Mouse (Mus musculus) testis, postnatal 14 days (tissue): ENCODE data around the gene Epgn.

Experiments used
- DNase-seq: peaks from one replicate; pipeline ENCODE4 v3.0.0; 2021; ENCODE audit warnings: low spot score

Epgn gene

GRCm38 (mm10) chr5:91027164-91027563 lies at the start of gene Epgn:
Gene Epgn (plus strand): TSS chr5:91027464.
- no peak for DNase-seq

DNA sequence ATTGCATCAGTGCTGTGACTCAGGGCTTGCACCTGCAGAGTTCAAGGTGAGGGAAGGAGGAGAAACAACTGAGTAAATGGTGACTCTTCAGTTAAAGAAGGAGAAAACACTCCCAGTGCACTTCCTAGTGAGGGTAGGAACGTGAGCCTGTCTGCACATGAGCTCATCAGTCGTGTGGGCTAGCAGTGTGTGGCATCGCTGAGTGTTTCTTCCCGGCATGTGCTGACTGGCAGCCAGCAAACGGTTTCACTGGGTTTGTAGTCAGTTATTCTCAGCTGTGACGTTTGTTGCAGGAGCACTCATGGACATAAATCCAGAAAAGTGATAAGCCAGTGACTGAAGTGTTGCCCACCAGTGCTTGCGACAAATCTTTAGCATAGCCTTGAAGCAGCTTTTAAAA lies 47.0 kb upstream of the Epgn start:
- no peak for DNase-seq

DNA sequence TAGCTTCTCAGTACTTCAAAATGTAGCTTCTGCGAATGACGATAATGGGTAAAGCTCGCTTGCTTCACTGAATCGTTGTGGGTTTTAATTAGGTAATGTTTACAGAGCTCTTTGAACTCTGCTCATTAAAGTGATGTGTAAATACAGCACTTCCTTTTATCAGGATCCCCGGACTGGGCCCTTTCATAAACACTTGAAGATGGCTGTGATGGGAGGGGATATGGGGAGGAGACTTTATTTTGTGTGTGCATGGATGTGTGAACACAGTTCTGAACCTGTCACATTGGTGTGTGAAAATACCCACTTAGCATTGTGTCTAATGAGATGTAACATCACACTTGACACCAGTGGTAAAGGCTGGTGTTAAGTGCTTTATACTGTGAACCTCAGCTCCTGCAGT lies 39.7 kb upstream of the Epgn start:
- no peak for DNase-seq

GRCm38 (mm10) chr5:90988149-90988548 lies 39.1 kb upstream of the Epgn start:
- DNase-seq = no peak

DNA sequence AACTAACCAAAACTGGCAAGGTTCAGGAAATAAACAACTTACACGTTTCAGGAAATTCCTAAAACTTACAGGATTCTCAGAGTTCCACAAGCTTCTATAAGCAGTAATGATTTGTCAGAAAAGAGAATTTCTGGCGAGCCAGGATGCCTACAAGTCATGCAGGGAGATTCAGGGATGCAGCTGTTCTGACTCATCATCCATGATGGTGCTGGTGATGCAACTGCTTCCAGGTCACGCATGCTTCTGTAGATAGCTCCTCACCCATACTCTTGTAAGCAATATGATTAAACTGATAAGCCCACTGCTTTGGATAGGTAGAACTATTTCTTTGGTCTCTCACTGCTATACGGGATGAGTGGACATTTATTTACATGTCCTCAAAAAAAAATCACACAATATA lies 38.7 kb upstream of the Epgn start:
- no peak for DNase-seq

DNA sequence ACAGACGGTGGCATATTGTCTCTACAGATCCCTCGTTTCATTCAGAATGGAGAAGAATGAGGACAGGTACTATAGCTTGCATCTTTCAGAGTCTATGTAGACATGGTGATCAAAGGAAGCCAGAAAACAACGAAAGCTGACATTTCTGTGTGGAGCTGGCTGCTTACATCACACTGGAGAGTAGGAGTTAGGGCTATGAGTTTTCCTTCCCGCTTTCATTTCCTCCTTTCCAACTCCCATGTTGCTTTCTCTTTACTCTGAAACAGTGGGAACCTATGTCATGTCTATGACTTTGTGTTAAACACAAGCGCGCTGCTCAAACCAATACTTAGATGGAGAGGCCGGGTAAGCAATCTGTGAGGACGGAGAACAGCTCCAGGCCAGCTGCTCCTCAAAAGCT lies 27.3 kb upstream of the Epgn start:
- no peak for DNase-seq

- no peak for DNase-seq
Observed at GRCm38 (mm10) chr5:91015216-91015615, 12.0 kb upstream of the Epgn start.

- DNase-seq = no peak
Observed at GRCm38 (mm10) chr5:91023114-91023513, 4.2 kb upstream of the Epgn start.

DNA sequence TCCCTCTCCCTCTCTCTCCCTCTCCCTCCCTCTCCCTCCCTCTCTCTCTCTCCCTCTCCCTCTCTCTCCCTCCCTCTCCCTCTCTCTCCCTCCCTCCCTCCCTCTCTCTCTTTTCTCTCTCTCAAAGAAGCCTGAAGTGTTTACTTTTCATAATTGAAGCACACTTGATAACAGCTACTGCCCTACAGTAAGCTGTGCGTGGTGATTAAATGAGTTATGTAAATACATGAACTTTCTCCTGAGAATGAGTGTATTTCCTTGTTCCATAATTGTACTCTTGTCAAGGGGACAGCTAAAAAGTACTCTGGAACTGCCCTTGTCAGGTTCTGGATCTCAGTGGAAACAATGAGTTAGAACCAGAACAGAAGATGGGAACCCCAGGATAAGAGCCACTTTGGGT lies 576 bp downstream of the Epgn start:
- DNase-seq = no peak

DNA sequence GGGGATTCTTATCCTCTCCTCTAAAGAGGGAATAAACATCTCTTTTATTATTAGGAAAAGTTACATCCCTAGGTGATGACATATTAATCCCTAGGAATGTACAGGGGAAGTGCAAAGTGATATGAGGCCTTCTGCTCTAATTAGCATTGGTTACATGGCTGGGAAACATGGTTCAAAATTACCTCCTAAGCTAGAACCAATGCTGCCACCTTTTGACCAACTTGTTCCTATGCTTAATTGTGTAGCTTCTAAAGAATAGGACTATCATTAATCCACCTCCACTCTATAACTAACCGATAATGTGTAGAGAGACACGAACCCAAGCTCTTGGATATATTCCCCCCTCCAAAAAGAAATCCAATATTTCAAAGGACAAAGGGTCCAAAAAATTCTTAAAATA lies 3.4 kb downstream of the Epgn start:
- DNase-seq = no peak

DNA sequence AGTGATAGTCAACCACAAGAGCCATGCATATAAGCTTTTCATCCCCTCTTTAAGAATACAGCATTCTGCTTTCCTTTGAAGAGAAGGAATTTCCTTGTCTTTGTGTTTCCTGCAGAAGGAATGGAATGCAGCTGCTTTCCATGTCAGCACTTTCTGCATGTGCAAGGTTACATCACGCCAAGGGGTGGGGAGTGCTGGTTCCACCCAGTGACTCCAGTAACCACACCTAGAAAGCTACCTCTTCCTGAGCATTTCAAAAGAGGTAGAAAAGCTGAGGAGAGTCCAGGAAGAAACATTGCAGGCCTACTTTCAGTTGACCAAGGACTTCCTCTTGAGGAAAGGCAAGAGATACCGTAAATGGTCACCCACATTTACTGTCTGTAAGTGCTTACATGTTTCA lies 8.1 kb downstream of the Epgn start:
- no peak for DNase-seq

DNA sequence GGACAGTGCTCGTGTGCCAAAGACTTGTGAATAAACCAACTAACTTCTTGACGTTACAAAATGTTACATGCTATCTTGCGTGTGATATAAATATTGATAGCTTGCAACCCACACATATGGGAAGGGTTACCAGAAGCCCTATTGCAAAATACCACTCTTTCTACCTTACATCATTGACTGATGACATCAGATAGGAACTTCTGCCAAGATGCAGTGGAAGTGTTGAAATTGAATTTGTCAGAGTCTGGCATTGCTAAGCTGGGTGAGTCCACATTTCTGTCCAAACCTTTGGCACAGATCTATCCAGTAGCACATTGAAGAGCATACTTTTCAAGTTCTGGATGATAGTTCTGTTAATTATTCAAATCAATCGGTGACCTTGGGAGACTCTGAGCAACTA lies 9.4 kb downstream of the Epgn start:
- no peak for DNase-seq

GRCm38 (mm10) chr5:91037756-91038155 lies 10.5 kb downstream of the Epgn start:
- DNase-seq = no peak

DNA sequence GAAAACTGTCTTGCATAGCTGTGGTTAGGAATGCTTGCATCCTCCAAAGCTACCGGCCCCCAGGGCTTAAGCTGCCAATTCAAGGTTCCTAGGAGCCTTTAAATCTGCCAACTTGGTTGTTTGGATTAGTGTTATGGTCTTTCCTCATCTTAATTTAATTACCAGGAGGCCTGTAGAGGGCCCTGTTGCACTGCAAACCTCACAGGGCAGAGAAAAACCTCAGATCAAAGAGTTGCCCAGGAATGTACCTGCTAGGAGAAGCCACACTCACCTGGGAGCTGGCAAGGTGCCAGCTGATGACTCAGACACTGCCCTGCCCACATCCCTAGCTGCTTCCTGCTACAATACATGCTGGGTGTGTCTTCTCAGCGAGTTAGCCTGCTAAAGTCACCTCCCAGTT lies 11.3 kb downstream of the Epgn start:
- DNase-seq = peak; percentile 15

- no peak for DNase-seq
Observed at GRCm38 (mm10) chr5:91038963-91039362, 11.7 kb downstream of the Epgn start.

GRCm38 (mm10) chr5:91047987-91048386 lies 20.7 kb downstream of the Epgn start:
- DNase-seq = no peak

DNA sequence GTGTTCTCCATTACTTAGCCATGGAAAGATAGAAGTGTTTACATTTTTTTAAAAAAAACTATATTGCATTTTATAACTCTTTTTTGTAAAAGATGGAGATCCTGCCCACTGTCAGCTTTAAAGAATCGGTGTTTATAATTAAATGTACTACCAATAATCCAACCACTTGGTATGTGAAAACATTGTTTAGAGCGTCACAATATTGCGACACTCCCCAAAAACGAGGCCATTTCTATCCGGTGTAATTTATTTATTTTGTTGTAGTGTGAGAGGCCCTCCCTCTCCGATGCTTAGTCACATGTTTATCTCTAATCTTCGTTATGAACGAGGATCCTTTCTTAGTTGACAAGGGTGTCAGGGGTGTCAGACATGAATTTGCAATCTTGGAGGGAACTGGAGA lies 21.1 kb downstream of the Epgn start:
- no peak for DNase-seq

DNA sequence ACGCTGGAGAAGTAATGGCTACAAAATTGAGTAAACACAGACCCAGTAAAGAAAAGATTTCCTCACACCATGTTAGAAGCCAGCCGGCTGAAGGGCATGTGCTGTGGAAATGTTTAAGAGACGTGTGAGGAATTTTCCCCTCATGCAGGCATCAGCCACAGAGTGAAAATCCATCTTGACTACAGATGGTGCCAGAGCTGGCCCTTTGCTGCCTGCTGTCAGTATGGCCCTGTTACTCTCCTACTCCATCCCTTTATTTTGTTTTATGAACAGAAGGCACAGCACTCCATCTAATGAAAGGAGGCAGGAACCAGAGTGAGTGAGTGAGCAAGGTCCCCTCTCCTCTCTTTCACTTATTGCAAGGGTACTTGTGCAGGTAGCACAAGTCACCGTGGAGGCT lies 45.1 kb downstream of the Epgn start:
- DNase-seq = no peak

- no peak for DNase-seq
Observed at GRCm38 (mm10) chr5:91073626-91074025, 46.4 kb downstream of the Epgn start.

DNA sequence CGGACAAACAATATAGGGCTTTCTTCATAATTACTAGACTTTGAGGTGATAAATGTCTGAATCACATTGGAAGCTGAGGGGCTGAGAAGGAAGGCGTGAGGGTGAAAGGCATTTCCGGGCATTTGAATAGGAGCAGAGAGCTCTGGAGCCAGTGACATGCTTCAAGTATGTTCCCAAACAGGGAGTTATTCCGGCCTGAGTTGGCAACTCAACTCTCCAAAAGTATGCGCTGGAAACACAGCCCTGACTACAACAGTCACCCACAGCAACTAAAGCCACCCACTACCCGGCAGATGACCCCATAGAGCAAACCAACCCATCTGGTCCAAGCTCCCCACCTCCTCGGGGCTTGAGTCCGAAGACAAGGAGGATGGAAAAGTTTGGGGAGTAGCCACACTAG lies 46.8 kb downstream of the Epgn start:
- DNase-seq = no peak

DNA sequence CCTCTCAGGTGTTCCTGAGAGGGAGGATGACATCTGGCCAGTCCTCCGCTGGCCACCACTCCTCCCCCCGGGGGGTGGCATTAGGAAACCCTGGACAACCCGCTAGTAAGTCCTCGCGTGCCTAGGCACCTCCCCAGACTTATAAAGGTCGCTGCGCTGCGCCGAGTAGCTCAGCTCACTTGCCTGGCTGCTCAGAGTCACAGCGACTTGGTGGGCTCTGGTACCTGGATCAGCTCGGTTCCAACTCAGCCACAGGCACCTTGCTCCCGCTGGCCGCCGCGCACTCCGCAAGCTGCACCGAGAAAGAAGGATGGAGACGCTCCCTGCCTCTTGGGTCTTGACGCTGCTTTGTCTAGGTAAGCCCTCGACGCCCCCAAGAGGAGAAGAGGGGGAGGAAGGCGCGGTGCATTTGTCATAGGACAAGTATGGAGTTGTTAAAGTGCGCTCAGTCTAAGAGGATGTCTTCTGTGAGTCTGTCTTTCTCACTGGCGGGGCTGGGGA lies 47.2 kb downstream of the Epgn start, which contains the start of gene Ereg:
Gene Ereg, plus strand, starts transcription at position 173 of the 501 bp plus-strand sequence.
- no peak for DNase-seq

DNA sequence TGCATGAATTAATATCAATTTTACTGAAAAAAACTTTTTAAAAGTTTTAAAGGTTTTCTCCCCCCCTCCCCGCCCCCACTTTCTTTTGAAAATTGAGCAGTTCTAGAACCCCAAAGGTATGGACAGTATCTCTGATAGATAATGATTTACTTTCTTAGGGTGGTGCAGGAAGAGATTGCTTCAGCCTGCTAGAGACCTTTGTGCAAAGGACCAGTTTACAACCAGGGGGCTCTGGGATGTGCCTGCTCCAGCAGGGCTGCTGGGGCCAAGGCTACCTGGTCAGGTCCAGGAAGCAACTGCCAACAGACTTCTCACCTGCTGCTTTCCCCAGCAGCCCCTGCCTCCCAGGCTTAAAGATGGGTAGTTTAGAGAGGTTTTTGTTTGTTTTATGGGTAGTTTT lies 47.8 kb downstream of the Epgn start:
- no peak for DNase-seq

DNA sequence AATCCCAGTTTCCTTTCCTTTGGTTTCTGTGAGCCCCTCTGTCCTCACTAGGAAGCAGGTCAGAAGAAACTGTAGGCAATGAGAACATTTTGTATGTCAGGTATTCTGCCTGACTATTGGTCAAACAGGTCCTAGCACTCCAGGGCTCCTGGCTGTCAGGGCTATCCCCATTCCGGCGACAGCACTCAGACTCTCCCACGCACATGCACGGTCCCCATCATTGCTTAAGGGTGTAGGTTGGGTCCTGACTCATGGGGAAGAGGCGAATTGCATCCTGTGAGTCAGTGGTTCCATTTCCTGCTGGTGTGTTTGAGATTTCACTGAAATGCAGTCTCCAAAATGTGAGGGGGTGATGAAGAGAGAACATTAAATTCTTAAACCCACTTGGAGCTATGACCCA lies 55.8 kb downstream of the Epgn start:
- DNase-seq = no peak
